Mouse (Mus musculus): ENCODE results near the gene Zmiz1.

DNA sequence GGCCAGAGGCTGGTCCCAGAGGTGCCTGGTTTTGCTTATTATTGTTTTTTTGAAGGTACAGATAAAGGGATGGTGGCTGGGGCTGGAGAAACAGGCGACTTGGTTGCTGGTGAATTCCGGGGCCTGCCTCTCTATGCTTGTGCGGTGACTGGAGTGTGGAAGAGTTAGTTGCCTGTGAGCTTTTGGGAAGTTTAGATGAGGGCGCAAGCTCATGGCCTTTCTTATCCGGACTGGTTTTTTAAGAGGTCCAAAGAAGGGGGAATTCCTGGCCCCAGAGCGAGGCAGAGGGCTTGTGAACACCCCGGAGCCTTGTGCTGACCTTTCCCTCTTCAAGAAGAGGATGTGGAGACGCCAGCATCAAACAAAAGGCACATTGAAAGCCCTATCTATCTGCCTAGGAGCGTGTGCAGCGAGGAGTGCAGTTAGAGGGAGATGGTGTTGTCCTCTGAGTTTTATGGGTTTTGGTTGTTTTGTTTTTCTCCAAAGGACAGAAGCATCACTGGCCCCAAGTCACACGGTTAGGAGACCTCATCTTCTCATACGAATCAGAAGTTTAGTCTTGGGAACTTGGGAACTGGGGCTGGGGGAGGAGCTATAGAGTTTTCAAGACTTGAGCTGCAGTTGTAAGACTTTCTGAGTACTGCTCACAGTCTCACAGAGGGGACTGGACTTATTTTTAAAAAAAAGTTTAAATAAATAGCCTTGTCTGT lies 2.8 kb downstream of the Zmiz1 start:
- TF ChIP-seq POLR2A (IDR thresholded peaks at IDR 0.05; ENCODE audit: insufficient read length, low read depth) (no peak), E2F4 (IDR thresholded peaks at IDR 0.05; ENCODE audit: insufficient read depth) (no peak), MYOD1 (IDR thresholded peaks at IDR 0.05; ENCODE audit: control insufficient read depth in 1 of 3, insufficient read length in 2 of 3, low read depth in 2 of 3) (no peak), USF1 (IDR thresholded peaks at IDR 0.05; ENCODE audit: low read depth) (no peak)
